Mouse (Mus musculus) liver, embryonic 14.5 days (tissue): ENCODE data around the gene Nfasc.

ENCODE experiments used
- CTCF ChIP-seq: IDR thresholded peaks from 2 replicates; pipeline ENCODE4 v1.5.1; 2016; ENCODE audit warnings: antibody characterized with exemption, low read depth, control low read depth
- EP300 ChIP-seq: IDR thresholded peaks from 2 replicates; pipeline ENCODE4 v1.6.1; 2016; ENCODE audit warnings: antibody characterized with exemption, low read depth

- TF ChIP-seq CTCF (no peak), EP300 (no peak)
These were observed 172.1 kb downstream of the Nfasc start for GRCm38 (mm10) chr1:132569516-132569915.
